In genomic region chr2:58699931-58700330, GRCm38 (mm10) we compare ENCODE assay signal across 8 mouse cellular contexts.
DNase-seq lines count a peak whose midpoint lies in the region; ATAC-seq lines count a peak whose summit lies in the region.

No protein-coding gene starts in this region.

- H3K4me2 ChIP-seq in embryonic facial prominence, embryonic 14.5 days (ENCODE audit: low read depth, low read length) = no peak overlapping the region
- no peak overlapping the region for H3K4me2 ChIP-seq in kidney, embryonic 14.5 days (replicated peaks; ENCODE audit: low read depth, low read length)
- no peak overlapping the region for H3K4me2 ChIP-seq in limb, embryonic 11.5 days (ENCODE audit: low read depth, severe bottlenecking)
- no peak overlapping the region for H3K4me2 ChIP-seq in neural tube, embryonic 11.5 days (ENCODE audit: low read depth)

- peak; percentile 81 for ATAC-seq in embryonic facial prominence, embryonic 14.5 days (ENCODE audit: low read depth)
- peak; percentile 77 for ATAC-seq in kidney, embryonic 14.5 days (ENCODE audit: low FRiP score, low TSS enrichment)
- ATAC-seq in limb, embryonic 11.5 days (ENCODE audit: insufficient number of reproducible peaks, low FRiP score, low TSS enrichment, low read depth) = peak; percentile 54; the same call in 1 of the 2 replicates
- peak; percentile 53; the same call in 1 of the 2 replicates for ATAC-seq in neural tube, embryonic 11.5 days (ENCODE audit: insufficient read depth, low FRiP score, low TSS enrichment)

- 23% methylated on average over 5 of the region's 5 CpGs for WGBS in embryonic facial prominence, embryonic 14.5 days
- 27% methylated on average over 5 of the region's 5 CpGs for WGBS in heart, embryonic 10.5 days
- WGBS in kidney, embryonic 14.5 days = 29% methylated on average over 5 of the region's 5 CpGs
- 22% methylated on average over 5 of the region's 5 CpGs for WGBS in limb, embryonic 11.5 days
- 30% methylated on average over 5 of the region's 5 CpGs for WGBS in neural tube, embryonic 11.5 days

- no peaks in the 10 kb centered on the region for H3K9me3 ChIP-seq in embryonic facial prominence, embryonic 14.5 days (ENCODE audit: control insufficient read depth, low read length)
- no peaks in the 10 kb centered on the region for H3K9me3 ChIP-seq in heart, embryonic 10.5 days
- no peaks in the 10 kb centered on the region for H3K9me3 ChIP-seq in kidney, embryonic 14.5 days (ENCODE audit: control insufficient read depth, low read length)
- H3K9me3 ChIP-seq in limb, embryonic 11.5 days (ENCODE audit: control insufficient read depth, low read length) = no peaks in the 10 kb centered on the region
- no peaks in the 10 kb centered on the region for H3K9me3 ChIP-seq in neural tube, embryonic 11.5 days (ENCODE audit: control insufficient read depth, low read length)

- no peaks in the 10 kb centered on the region for H3K27me3 ChIP-seq in embryonic facial prominence, embryonic 14.5 days (replicated peaks; ENCODE audit: control insufficient read depth, insufficient read depth, low read length)
- H3K27me3 ChIP-seq in heart, embryonic 10.5 days (ENCODE audit: insufficient read depth, poor library complexity, severe bottlenecking) = no peaks in the 10 kb centered on the region
- H3K27me3 ChIP-seq in kidney, embryonic 14.5 days (ENCODE audit: control insufficient read depth, insufficient read depth, low read length) = no peaks in the 10 kb centered on the region
- H3K27me3 ChIP-seq in limb, embryonic 11.5 days (ENCODE audit: control insufficient read depth, insufficient read depth, low read length) = no peaks in the 10 kb centered on the region
- H3K27me3 ChIP-seq in neural tube, embryonic 11.5 days (ENCODE audit: control insufficient read depth, insufficient read depth, low read length) = no peaks in the 10 kb centered on the region

- H3K9ac ChIP-seq in embryonic facial prominence, embryonic 14.5 days (ENCODE audit: low read depth, low read length) = no peak overlapping the region
- H3K9ac ChIP-seq in kidney, embryonic 14.5 days (ENCODE audit: low read depth, low read length) = no peak overlapping the region
- no peak overlapping the region for H3K9ac ChIP-seq in limb, embryonic 11.5 days (ENCODE audit: low read length)
- H3K9ac ChIP-seq in neural tube, embryonic 11.5 days (ENCODE audit: low read length) = no peak overlapping the region

- peak; percentile 24 for DNase-seq in CD4-positive helper T cell, adult 2 months (ENCODE audit: low read depth, low spot score)
- DNase-seq in adrenal gland, postnatal 36 days = peak; percentile 74 to 83
- DNase-seq in embryonic facial prominence, embryonic 14.5 days (ENCODE audit: low spot score) = peak; percentile 87
- DNase-seq in heart, embryonic 10.5 days (ENCODE audit: low spot score) = peak; percentile 86
- DNase-seq in limb, embryonic 11.5 days (ENCODE audit: low spot score) = peak; percentile 86
- peak; percentile 78 for DNase-seq in neural tube, embryonic 11.5 days (ENCODE audit: low spot score)
- peak; percentile 31 for DNase-seq in thymus, postnatal 0 days (ENCODE audit: low spot score)

- no peak overlapping the region for H3K4me3 ChIP-seq in embryonic facial prominence, embryonic 14.5 days (ENCODE audit: low read depth, low read length)
- no peak overlapping the region for H3K4me3 ChIP-seq in heart, embryonic 10.5 days
- H3K4me3 ChIP-seq in kidney, embryonic 14.5 days (ENCODE audit: low read length) = no peak overlapping the region
- H3K4me3 ChIP-seq in limb, embryonic 11.5 days (ENCODE audit: low read depth, low read length) = no peak overlapping the region
- no peak overlapping the region for H3K4me3 ChIP-seq in neural tube, embryonic 11.5 days (ENCODE audit: low read depth, low read length)

- H3K36me3 ChIP-seq in embryonic facial prominence, embryonic 14.5 days (ENCODE audit: control insufficient read depth, insufficient read depth, low read length) = no peaks in the 10 kb centered on the region
- H3K36me3 ChIP-seq in heart, embryonic 10.5 days = no peaks in the 10 kb centered on the region
- no peaks in the 10 kb centered on the region for H3K36me3 ChIP-seq in kidney, embryonic 14.5 days (ENCODE audit: control insufficient read depth, insufficient read depth, low read length)
- no peaks in the 10 kb centered on the region for H3K36me3 ChIP-seq in limb, embryonic 11.5 days (ENCODE audit: control insufficient read depth, insufficient read depth, low read length)
- H3K36me3 ChIP-seq in neural tube, embryonic 11.5 days (ENCODE audit: control insufficient read depth, insufficient read depth, low read length) = no peaks in the 10 kb centered on the region

- no peaks in the 10 kb centered on the region for H3K4me1 ChIP-seq in embryonic facial prominence, embryonic 14.5 days (ENCODE audit: control insufficient read depth, insufficient read depth, low read length)
- peaks cover 28% of the 10 kb centered on the region for H3K4me1 ChIP-seq in heart, embryonic 10.5 days
- no peaks in the 10 kb centered on the region for H3K4me1 ChIP-seq in kidney, embryonic 14.5 days (ENCODE audit: control insufficient read depth, insufficient read depth, low read length)
- 0 out of 2 replicates have a peak, but pooled peaks cover 2% of the 10 kb centered on the region for H3K4me1 ChIP-seq in limb, embryonic 11.5 days (ENCODE audit: control insufficient read depth, insufficient read depth, low read length)
- H3K4me1 ChIP-seq in neural tube, embryonic 11.5 days (ENCODE audit: control insufficient read depth, insufficient read depth, low read length) = no peaks in the 10 kb centered on the region

- H3K27ac ChIP-seq in embryonic facial prominence, embryonic 14.5 days (replicated peaks; ENCODE audit: low read depth, low read length) = no peak overlapping the region
- no peak overlapping the region for H3K27ac ChIP-seq in heart, embryonic 10.5 days
- H3K27ac ChIP-seq in kidney, embryonic 14.5 days (ENCODE audit: low read depth, low read length) = no peak overlapping the region
- H3K27ac ChIP-seq in limb, embryonic 11.5 days (replicated peaks; ENCODE audit: low read depth, low read length) = no peak overlapping the region
- H3K27ac ChIP-seq in neural tube, embryonic 11.5 days (ENCODE audit: low read depth, low read length) = no peak overlapping the region

Comparison
In these comparisons a context has a peak if more than half of its experiments do, and no peak if none do; other contexts are left out.
1. DNase-seq: peak in every context shown above with its lines; median percentile 87 in embryonic facial prominence, embryonic 14.5 days; 86 in heart, embryonic 10.5 days; 86 in limb, embryonic 11.5 days; 78 in adrenal gland, postnatal 36 days; 78 in neural tube, embryonic 11.5 days; 31 in thymus, postnatal 0 days; 24 in CD4-positive helper T cell, adult 2 months.